Mouse (Mus musculus) lung, adult 2 months (tissue): ENCODE measurements around the gene Anxa7. TPM values are rescaled to one million over a fixed set of nuclear protein-coding genes. Genes with fewer than 3 reads are reported as not detected.
A peak's percentile ranks its signal among the peaks of the same experiment; 100 is the strongest.

Source experiments
- DNase-seq: peaks from one replicate; pipeline ENCODE4 v3.0.0; 2022
- H3K4me1 ChIP-seq: fragments of 200-500 bp; 2 replicates; pipeline ENCODE4 v1.6.1; 2011; ENCODE audit warnings: low read length; ENCODE audit not compliant: control insufficient read depth, insufficient read depth
- H3K4me3 ChIP-seq: fragments of 200-500 bp; replicated peaks from 2 replicates; pipeline ENCODE3; 2011; ENCODE audit warnings: low read depth, mild to moderate bottlenecking, control low read depth, low read length; ENCODE audit errors: extremely low read depth
- CTCF ChIP-seq: fragments of 200-500 bp; IDR thresholded peaks from 2 replicates; pipeline ENCODE4 v1.5.1; 2011; ENCODE audit warnings: mild to moderate bottlenecking, low read length, control low read depth; ENCODE audit not compliant: insufficient read depth
- POLR2A ChIP-seq: fragments of 200-500 bp; IDR thresholded peaks from 2 replicates; pipeline ENCODE4 v1.6.1; 2011; ENCODE audit warnings: low read depth, mild to moderate bottlenecking, control low read depth, low read length, borderline replicate concordance; ENCODE audit errors: extremely low read depth
- WGBS: fragments of 180-500 bp; shearing (Covaris S2); methylation state at CpG from one replicate; pipeline ENCODE4 v1.1.7; 2018; 5-methylcytosine and 5-hydroxymethylcytosine counted together
- polyA plus RNA-seq: library from polyadenylated mRNA; depleted of rRNA; stranded (reverse); fragments of >200 nt; gene quantifications from 2 replicates; pipeline ENCODE4 v1.2.3, GENCODE M21; 2012; rRNA removed

Gene Anxa7
- polyA plus RNA-seq = 83.1 and 88.9 TPM in 2 replicates

GRCm38 (mm10) chr14:20479291-20480194, at the start of gene Anxa7:
Gene Anxa7 (minus strand): TSS chr14:20480133.
- H3K4me1 ChIP-seq = peaks cover 5% of the 10 kb centered on the region
- DNase-seq = peak; percentile 87
- TF ChIP-seq CTCF (no peak), POLR2A (peak; percentile 95; the same call in 1 of the 2 replicates)
- peak within 1 kb of the TSS; percentile 91 for H3K4me3 ChIP-seq
- under 1% methylated on average over 48 of the region's 48 CpGs for WGBS

DNA sequence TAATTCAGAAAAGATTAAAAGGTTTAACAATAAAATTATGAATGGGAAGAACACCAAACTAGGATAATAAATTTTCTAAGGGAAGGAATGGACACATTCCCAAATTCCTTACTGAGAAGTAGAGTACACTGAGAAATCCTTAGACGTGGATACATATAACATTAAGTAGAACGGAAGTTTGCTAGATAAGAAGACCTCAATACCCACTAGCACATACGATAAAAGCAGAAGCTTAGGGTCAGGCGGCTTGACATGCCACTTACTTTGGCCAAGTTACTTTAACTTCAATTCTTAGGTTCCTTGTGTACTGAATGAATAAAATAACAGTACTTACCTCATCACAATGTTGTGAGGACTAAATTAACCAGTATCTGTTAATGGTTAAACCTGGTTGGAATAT, 49.7 kb upstream of the Anxa7 start:
- whole genome bisulfite sequencing = 78% methylated on average over 4 of the region's 4 CpGs
- Histone ChIP-seq H3K4me1 (no peaks in the 10 kb centered on the region), H3K4me3 (no peak overlapping the region)
- DNase-seq = no peak
- TF ChIP-seq POLR2A = no peak
- TF ChIP-seq CTCF = no peak

DNA sequence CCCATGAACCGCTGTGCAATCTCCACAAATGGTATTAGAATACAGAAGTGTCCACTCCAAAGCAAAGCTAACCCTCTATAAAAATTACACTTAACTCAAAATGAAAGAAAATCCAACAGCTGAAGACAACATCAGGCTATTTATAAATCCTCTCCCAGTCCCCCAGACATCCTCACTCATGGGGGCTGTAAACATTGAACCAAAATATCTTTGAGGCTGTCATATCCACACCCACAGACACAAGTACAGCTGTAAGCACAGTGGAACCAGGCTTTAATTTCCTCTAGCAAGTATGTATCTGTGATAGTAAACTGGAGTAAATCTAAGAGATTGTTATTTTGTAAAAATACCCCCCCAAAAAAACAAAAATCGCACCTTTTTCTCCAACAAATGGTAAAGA, 40.2 kb upstream of the Anxa7 start:
- H3K4me3 ChIP-seq = no peak overlapping the region
- WGBS = 95% methylated on average over 2 of the region's 2 CpGs
- no peak for DNase-seq
- TF ChIP-seq CTCF (no peak), POLR2A (no peak)
- H3K4me1 ChIP-seq = no peaks in the 10 kb centered on the region

GRCm38 (mm10) chr14:20508424-20508823, 28.5 kb upstream of the Anxa7 start:
- no peak overlapping the region for H3K4me3 ChIP-seq
- 61% methylated on average over 2 of the region's 2 CpGs for WGBS
- no peak for DNase-seq
- no peaks in the 10 kb centered on the region for H3K4me1 ChIP-seq
- TF ChIP-seq POLR2A (no peak), CTCF (no peak)

DNA sequence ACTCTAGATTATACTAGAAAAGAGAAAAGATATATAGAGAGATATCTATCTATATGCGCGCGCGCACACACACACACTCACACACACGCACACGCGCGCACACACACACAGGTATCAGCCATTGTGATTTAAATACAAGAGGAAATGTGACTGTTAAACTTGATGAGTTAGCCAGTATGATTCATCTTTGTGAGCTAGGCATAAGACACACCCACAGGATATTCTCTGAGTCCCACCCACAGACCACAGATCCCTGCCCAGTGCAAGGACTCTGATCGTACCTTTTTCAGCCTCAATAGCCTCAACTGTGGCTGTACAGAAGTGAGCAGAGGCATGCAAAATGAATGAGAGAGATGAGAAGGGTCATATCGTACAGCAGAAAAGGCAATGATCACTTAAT, 23.0 kb upstream of the Anxa7 start:
- TF ChIP-seq POLR2A = no peak
- TF ChIP-seq CTCF = no peak
- DNase-seq = no peak
- 71% methylated on average over 10 of the region's 10 CpGs for WGBS
- no peak overlapping the region for H3K4me3 ChIP-seq
- peaks cover 4% of the 10 kb centered on the region; the same call in 1 of the 2 replicates for H3K4me1 ChIP-seq

DNA sequence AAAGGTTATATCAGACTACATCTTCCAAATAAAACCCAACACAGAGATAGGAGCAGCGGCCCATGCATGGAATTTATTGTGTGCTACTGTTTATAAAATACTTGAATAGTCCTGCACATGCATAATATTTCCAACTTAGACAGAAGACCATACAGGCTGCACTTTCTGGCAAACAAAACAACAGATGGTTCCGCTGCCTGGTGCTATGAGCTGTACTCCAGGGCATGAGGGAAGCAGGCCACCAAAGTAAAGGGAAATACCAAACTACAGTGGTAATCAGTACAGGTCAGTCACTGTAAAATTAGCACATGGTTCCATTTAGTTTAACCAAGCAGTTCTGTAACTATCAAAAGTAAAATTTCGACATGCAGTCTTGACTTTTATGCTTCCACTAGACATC, 20.0 kb upstream of the Anxa7 start:
- no peak for DNase-seq
- H3K4me1 ChIP-seq = peaks cover 4% of the 10 kb centered on the region; the same call in 1 of the 2 replicates
- TF ChIP-seq POLR2A (no peak), CTCF (no peak)
- H3K4me3 ChIP-seq = no peak overlapping the region
- 85% methylated on average over 3 of the region's 3 CpGs for WGBS

- no peak for DNase-seq
- no peaks in the 10 kb centered on the region for H3K4me1 ChIP-seq
- no peak within 1 kb of the TSS for H3K4me3 ChIP-seq
- 74% methylated on average over 2 of the region's 2 CpGs for WGBS
- no peak for TF ChIP-seq CTCF
- no peak for TF ChIP-seq POLR2A
Measured at GRCm38 (mm10) chr14:20496603-20497002, 16.7 kb upstream of the Anxa7 start, which contains the start of gene Mss51. Gene Mss51 (minus strand): TSS chr14:20496901.

- Histone ChIP-seq H3K4me3 (no peak overlapping the region), H3K4me1 (no peaks in the 10 kb centered on the region)
- 95% methylated on average over 5 of the region's 5 CpGs for WGBS
- TF ChIP-seq POLR2A = no peak
- TF ChIP-seq CTCF = no peak
- no peak for DNase-seq
Measured at GRCm38 (mm10) chr14:20486031-20486430, 6.1 kb upstream of the Anxa7 start.

- DNase-seq = no peak
- 73% methylated on average over 7 of the region's 7 CpGs for WGBS
- Histone ChIP-seq H3K4me3 (no peak overlapping the region), H3K4me1 (peaks cover 5% of the 10 kb centered on the region)
- TF ChIP-seq POLR2A = no peak
- TF ChIP-seq CTCF = no peak
Measured at GRCm38 (mm10) chr14:20482051-20482751, 2.3 kb upstream of the Anxa7 start.

GRCm38 (mm10) chr14:20481211-20481610, 1.3 kb upstream of the Anxa7 start:
- 30% methylated on average over 5 of the region's 5 CpGs for WGBS
- no peak for TF ChIP-seq POLR2A
- TF ChIP-seq CTCF = no peak
- no peak overlapping the region for H3K4me3 ChIP-seq
- H3K4me1 ChIP-seq = peaks cover 5% of the 10 kb centered on the region
- peak; percentile 28 for DNase-seq
